Mouse (Mus musculus) hindbrain, embryonic 13.5 days (tissue): ENCODE measurements at regions not wholly inside any gene's neighbourhood (a gene's known extent, or its start where the extent isn't known, plus 50 kb on each side); places are given as distances from the start of the nearest gene placed in this dataset.
A peak's percentile ranks its signal among the peaks of the same experiment; 100 is the strongest.

Experiments
- ATAC-seq: fragments of 200-750 bp; cut with Nextera tagmentation; 2 replicates; pipeline ENCODE4 v1.8.0; 2017; ENCODE audit warnings: moderate TSS enrichment; ENCODE audit not compliant: low FRiP score
- H3K27ac ChIP-seq: fragments of 300-500 bp; sonication (generic); 2 replicates; pipeline ENCODE4 v1.5.1; 2015; ENCODE audit warnings: inconsistent platforms, mild to moderate bottlenecking, moderate library complexity
- H3K27me3 ChIP-seq: fragments of 300-500 bp; sonication (generic); 2 replicates; pipeline ENCODE4 v1.6.1; 2015; ENCODE audit warnings: mild to moderate bottlenecking, inconsistent platforms
- H3K36me3 ChIP-seq: fragments of 300-500 bp; sonication (generic); 2 replicates; pipeline ENCODE4 v1.6.1; 2015; ENCODE audit warnings: mild to moderate bottlenecking, inconsistent platforms
- H3K4me1 ChIP-seq: fragments of 300-500 bp; sonication (generic); replicated peaks from 2 replicates; pipeline ENCODE4 v1.6.1; 2015; ENCODE audit warnings: inconsistent platforms
- H3K4me2 ChIP-seq: fragments of 300-500 bp; sonication (generic); 2 replicates; pipeline ENCODE4 v1.6.1; 2015; ENCODE audit warnings: inconsistent platforms, mild to moderate bottlenecking, moderate library complexity
- H3K4me3 ChIP-seq: fragments of 300-500 bp; sonication (generic); 2 replicates; pipeline ENCODE4 v1.5.1; 2015; ENCODE audit warnings: mild to moderate bottlenecking, inconsistent platforms
- H3K9ac ChIP-seq: fragments of 300-500 bp; sonication (generic); 2 replicates; pipeline ENCODE4 v1.6.1; 2015; ENCODE audit warnings: mild to moderate bottlenecking, inconsistent platforms
- H3K9me3 ChIP-seq: fragments of 300-500 bp; sonication (generic); 2 replicates; pipeline ENCODE4 v1.6.1; 2016; ENCODE audit warnings: inconsistent platforms
- WGBS: fragments of 180-500 bp; shearing (Covaris S2); methylation state at CpG from one replicate; pipeline ENCODE4 v1.1.7; 2015; 5-methylcytosine and 5-hydroxymethylcytosine counted together

DNA sequence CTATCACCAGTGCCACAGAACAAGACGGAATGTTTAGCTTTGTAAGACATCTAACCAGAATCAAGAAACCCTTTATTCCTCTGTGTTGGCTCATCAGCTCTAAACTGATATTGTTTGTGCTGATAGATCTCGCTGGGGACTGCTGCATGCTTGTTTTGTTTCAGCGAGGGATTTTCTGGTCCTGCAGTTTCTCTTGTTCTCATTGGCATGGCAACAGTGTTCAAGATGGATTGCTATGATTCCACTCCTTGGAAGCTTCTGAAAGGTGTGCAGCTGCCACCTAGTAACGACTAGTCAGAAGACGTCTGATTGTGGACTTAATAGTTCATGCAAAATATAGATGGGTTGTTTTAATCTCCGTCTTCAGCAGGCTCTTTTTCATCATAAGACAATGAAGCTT, 591.2 kb downstream of the Sorcs1 start:
- no peaks in the 10 kb centered on the region for H3K27me3 ChIP-seq
- H3K4me1 ChIP-seq = peaks cover 7% of the 10 kb centered on the region
- H3K4me3 ChIP-seq = no peak overlapping the region
- H3K4me2 ChIP-seq = peak overlapping the region; percentile 23; the same call in 1 of the 2 replicates
- WGBS = 14% methylated on average over 6 of the region's 6 CpGs
- no peaks in the 10 kb centered on the region for H3K9me3 ChIP-seq
- no peak overlapping the region for H3K9ac ChIP-seq
- peak overlapping the region; percentile 52; the same call in 1 of the 2 replicates for H3K27ac ChIP-seq
- no peak for ATAC-seq
- H3K36me3 ChIP-seq = no peaks in the 10 kb centered on the region

DNA sequence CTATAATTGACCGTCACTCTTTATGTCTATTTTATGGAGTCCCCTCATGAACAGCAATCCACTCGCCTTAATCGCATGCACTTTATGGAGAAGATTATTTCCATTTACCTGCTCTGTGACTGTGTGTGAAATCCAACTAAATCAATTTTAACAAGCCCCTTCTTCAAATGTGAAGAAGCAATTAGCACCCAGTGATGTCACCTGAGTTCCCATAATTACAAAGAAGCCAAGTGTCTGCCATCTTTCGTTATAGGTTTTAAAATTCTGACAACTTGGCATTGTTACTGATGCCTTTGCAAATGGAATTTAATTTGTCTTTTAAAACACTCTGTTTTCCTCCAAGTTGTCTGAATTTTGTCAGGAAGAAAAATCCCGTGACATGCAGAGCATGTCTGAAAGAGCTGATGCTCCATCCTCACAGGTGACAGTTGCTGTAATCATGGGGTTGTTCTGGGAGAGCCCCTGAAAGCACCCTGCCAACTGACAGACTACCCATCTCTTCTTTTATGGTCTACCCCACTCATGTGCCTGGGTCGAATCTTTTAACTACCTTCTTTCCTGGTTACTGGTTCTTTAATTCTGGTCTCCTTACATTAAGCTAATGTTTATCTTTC, 600.9 kb downstream of the Sorcs1 start:
- no peaks in the 10 kb centered on the region for H3K36me3 ChIP-seq
- H3K4me2 ChIP-seq = no peak overlapping the region
- no peak for ATAC-seq
- no peak overlapping the region for H3K9ac ChIP-seq
- no peaks in the 10 kb centered on the region for H3K4me1 ChIP-seq
- no peaks in the 10 kb centered on the region for H3K27me3 ChIP-seq
- no peaks in the 10 kb centered on the region for H3K9me3 ChIP-seq
- no peak overlapping the region for H3K4me3 ChIP-seq
- no peak overlapping the region for H3K27ac ChIP-seq
- WGBS = 85% methylated on average over 6 of the region's 6 CpGs

DNA sequence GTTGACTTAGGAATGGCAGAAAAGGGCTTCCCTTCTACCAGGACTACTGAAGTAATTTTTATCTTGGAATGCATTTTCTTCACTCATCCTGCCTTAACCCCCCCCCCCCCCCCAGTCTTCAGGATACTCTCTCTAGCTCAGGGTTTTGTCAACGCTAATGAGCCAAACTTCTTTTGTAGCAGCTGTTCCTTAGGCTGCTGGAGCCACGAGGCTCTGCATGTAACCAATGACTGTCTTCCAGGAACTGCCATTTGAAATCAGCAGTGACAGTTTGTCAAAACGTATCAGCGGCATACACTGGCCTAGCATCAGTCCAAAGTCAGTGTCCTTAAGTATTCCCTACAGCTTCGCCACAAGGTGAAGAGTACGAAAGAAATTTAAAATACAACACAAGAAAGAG, 618.0 kb downstream of the Sorcs1 start:
- Histone ChIP-seq H3K27me3 (no peaks in the 10 kb centered on the region), H3K4me2 (no peak overlapping the region), H3K4me3 (no peak overlapping the region), H3K9ac (no peak overlapping the region), H3K4me1 (no peaks in the 10 kb centered on the region), H3K27ac (no peak overlapping the region), H3K36me3 (no peaks in the 10 kb centered on the region), H3K9me3 (no peaks in the 10 kb centered on the region)
- WGBS = 74% methylated on average over 6 of the region's 6 CpGs
- no peak for ATAC-seq

DNA sequence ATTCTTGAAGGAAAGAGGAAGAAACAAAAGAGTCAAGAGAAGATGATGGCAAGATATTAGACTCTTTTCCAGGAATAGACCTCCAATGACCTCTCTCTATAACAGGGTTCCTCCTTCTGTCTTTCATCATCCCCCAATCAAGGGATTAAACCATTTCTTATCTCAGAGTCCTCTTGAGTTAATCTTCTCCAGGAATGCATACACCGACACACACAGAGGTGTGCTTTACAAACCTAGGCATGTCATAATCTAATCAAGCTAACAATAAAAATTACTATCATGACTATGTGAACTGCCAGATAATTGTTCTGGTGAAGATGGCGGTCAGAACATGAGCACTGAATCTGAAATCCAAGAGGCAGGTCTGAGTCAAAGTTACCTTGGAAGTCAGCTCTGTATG, 625.5 kb downstream of the Sorcs1 start:
- Histone ChIP-seq H3K27me3 (no peaks in the 10 kb centered on the region), H3K9me3 (no peaks in the 10 kb centered on the region), H3K9ac (no peak overlapping the region), H3K4me2 (no peak overlapping the region), H3K4me1 (no peaks in the 10 kb centered on the region), H3K36me3 (no peaks in the 10 kb centered on the region), H3K27ac (no peak overlapping the region), H3K4me3 (no peak overlapping the region)
- ATAC-seq = no peak
- WGBS = 94% methylated on average over 2 of the region's 2 CpGs

DNA sequence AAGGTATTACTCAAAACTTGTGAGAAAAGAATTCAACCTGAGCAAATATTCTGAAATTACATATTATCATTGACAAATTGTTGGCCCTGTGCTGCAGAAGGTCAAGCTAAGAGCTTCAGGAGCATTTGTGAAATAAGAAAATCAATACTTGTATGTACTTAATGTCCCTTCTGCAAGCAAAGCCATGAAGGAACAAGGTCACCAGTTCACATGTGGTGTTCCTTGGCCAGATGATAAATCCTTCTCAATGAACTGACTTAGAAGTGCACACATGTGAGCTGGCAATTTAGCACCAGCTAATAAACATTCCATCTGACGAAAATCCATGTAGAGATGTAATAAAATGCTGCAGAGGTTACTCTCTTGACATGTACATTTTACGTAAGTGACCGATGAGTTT, 632.7 kb downstream of the Sorcs1 start:
- H3K9me3 ChIP-seq = no peaks in the 10 kb centered on the region
- no peak overlapping the region for H3K4me3 ChIP-seq
- H3K27ac ChIP-seq = no peak overlapping the region
- 93% methylated on average over 3 of the region's 3 CpGs for WGBS
- ATAC-seq = no peak
- H3K4me2 ChIP-seq = no peak overlapping the region
- H3K36me3 ChIP-seq = no peaks in the 10 kb centered on the region
- H3K9ac ChIP-seq = no peak overlapping the region
- H3K4me1 ChIP-seq = no peaks in the 10 kb centered on the region
- H3K27me3 ChIP-seq = no peaks in the 10 kb centered on the region

DNA sequence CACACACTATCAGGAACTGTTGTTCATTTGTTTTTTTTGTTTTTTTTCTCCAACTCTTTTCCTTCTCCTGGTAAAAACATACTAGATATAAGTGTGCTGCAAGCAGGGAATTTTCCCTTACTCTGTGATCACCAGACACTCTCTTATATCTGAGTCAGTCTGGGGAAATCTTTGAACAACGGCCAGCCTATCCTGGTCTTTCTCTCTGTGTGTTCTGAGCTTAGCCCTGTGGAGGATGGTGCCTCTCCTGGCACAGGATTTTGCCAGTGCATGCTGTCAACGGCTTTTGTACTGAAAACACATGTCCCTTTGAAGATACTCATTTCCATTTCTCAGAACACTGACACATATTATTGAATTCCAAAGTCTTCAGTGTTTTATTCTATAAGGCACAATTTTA, 664.8 kb downstream of the Sorcs1 start:
- Histone ChIP-seq H3K27ac (no peak overlapping the region), H3K4me1 (no peaks in the 10 kb centered on the region), H3K27me3 (no peaks in the 10 kb centered on the region), H3K9ac (no peak overlapping the region), H3K4me3 (no peak overlapping the region), H3K9me3 (no peaks in the 10 kb centered on the region), H3K36me3 (no peaks in the 10 kb centered on the region), H3K4me2 (no peak overlapping the region)
- 62% methylated on average over 2 of the region's 2 CpGs for WGBS
- no peak for ATAC-seq

DNA sequence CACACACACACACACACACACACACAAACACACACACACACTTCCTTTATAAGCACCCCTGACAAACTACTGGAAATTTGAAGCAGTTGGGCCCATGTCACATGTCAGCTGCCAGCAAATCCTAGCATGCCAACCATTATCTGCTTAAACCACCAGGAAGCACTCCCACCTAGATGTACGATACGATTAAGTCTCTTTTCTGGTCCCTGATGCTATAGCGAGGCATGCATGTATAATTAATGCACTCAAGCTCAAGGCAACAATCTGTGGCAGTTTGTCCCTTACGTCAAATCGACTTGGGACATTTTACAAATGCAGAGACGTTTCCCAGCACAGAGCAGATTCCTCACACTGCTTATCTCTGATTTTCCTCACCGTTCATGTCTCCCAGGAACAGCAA, 673.2 kb downstream of the Sorcs1 start:
- ATAC-seq = no peak
- Histone ChIP-seq H3K9me3 (no peaks in the 10 kb centered on the region), H3K4me3 (no peak overlapping the region), H3K4me2 (peak overlapping the region; percentile 35), H3K27ac (peak overlapping the region; percentile 52), H3K27me3 (no peaks in the 10 kb centered on the region), H3K4me1 (no peaks in the 10 kb centered on the region), H3K9ac (0 out of 2 replicates have a peak overlapping the region, but pooled peaks have one; percentile 39), H3K36me3 (no peaks in the 10 kb centered on the region)
- WGBS = 31% methylated on average over 7 of the region's 7 CpGs

DNA sequence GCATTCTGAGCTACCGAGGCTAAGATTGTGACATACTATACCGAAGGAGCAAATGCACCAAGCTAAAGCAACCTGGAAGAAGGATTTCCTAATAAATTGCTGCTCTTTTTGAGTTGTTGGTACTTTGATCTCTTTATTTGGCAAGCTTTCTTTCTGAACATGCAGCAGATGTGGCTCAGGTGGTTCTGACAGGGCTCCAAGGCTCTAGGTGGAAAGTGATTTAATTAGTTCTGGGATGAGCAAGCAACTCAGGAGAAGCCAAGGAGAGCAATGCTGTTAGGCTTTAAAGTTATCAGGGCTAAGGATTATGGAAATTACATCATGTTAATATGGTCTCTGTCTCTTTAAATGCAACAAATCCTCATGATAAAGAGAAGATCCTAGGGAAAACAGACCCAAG, 692.6 kb downstream of the Sorcs1 start:
- Histone ChIP-seq H3K36me3 (no peaks in the 10 kb centered on the region), H3K4me1 (no peaks in the 10 kb centered on the region), H3K4me2 (no peak overlapping the region), H3K9ac (no peak overlapping the region), H3K27ac (no peak overlapping the region), H3K4me3 (no peak overlapping the region), H3K9me3 (no peaks in the 10 kb centered on the region), H3K27me3 (no peaks in the 10 kb centered on the region)
- 89% methylated on average over 2 of the region's 2 CpGs for WGBS
- ATAC-seq = no peak

DNA sequence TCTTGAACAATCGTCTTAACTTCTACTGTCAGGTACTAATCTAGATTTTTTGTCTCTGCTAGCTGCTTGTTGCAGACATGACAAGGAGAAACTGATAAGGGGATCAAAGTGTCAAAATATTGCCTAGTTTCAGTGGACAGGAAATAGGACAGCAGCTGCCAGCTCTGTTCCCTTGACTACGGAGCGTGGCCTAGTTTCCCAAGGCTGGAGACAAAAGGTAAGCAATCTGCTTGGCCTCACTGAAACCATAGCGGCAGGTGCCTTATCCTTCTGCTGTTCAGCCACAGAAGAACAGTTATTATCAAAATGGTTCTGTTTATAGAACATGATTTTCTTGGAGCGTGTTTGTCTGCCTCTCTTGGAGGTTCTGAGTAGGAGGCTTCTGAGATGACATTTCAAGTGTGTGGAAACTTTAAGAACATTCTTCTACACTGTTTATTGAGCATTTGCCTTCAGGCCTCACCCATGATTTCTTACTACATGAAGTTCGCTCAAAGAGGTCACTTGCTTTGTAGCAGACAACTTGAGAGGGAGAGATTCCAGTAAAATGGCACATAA, 712.1 kb downstream of the Sorcs1 start:
- Histone ChIP-seq H3K4me2 (no peak overlapping the region), H3K27ac (no peak overlapping the region), H3K4me1 (no peaks in the 10 kb centered on the region), H3K9me3 (no peaks in the 10 kb centered on the region), H3K4me3 (no peak overlapping the region), H3K36me3 (no peaks in the 10 kb centered on the region), H3K9ac (no peak overlapping the region), H3K27me3 (no peaks in the 10 kb centered on the region)
- 83% methylated on average over 6 of the region's 6 CpGs for WGBS
- no peak for ATAC-seq

DNA sequence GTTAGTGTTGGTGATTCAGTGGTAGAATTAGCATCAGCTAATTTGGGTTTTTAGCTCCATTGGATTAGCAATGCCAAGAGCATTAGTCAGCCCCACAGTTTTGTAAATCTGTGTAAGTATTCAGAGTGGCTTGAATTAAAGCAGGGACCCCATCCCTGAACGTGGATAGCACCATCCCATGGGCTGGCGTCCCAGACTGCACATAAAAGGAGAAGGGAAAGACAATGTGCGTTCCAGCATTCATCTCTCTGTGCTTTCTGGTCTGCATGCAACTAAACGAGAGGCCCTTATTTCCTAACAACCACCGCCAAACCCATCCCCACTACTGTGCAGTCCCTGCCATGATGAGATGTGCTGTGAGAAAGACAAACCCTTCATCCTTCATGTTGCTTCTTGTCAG, 713.8 kb downstream of the Sorcs1 start:
- Histone ChIP-seq H3K27ac (no peak overlapping the region), H3K9ac (no peak overlapping the region), H3K4me3 (no peak overlapping the region), H3K27me3 (no peaks in the 10 kb centered on the region), H3K9me3 (no peaks in the 10 kb centered on the region), H3K4me2 (no peak overlapping the region), H3K36me3 (no peaks in the 10 kb centered on the region), H3K4me1 (no peaks in the 10 kb centered on the region)
- ATAC-seq = no peak
- WGBS = 77% methylated on average over 5 of the region's 5 CpGs

DNA sequence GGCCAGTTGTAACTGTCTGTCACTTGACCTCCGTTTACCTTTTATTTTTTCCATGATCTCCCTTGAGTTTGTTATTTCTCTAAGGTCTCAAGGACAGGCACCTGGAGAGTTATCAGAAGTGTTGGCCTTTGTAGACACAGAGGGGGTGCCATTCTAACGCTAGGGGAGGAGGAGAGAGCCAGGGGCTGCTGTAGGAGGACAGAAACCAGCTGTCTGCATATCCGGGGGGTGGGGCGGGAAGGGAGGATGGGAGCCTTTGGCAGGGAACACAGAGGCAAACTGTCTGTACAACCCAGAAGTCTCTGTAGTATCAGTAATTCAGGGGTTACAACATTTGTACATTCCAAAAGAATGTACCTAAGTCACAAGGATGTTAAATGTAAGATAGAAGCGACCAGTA, 719.9 kb downstream of the Sorcs1 start:
- no peak for ATAC-seq

DNA sequence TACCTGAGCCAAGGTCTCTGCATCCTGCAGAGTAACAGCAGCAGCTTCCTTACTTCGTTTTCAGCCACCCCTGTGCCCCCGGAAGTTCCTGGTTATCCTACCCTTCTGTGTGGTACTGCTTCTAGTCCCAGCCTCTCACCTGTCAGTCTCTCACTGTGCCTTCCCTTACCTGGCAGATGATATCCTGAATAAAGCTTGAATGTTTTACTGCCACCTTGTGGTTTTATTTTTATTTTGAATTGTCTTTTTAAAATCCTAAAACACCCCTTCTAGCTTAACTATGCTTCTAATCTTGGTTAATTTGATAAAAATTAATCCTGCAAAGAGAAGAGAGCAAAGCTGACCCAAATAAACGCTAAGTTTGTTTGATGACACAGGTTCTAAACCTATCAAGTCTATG, 747.2 kb downstream of the Sorcs1 start:
- Histone ChIP-seq H3K9ac (no peak overlapping the region), H3K27ac (no peak overlapping the region), H3K9me3 (no peaks in the 10 kb centered on the region), H3K4me2 (no peak overlapping the region), H3K27me3 (no peaks in the 10 kb centered on the region), H3K36me3 (no peaks in the 10 kb centered on the region), H3K4me1 (no peaks in the 10 kb centered on the region), H3K4me3 (no peak overlapping the region)
- ATAC-seq = no peak
- 47% methylated on average over 3 of the region's 3 CpGs for WGBS

More for the DNA sequence above, 719.9 kb downstream of the Sorcs1 start:
- Histone ChIP-seq H3K36me3 (no peaks in the 10 kb centered on the region), H3K4me3 (no peak overlapping the region), H3K27me3 (no peaks in the 10 kb centered on the region), H3K27ac (no peak overlapping the region), H3K4me1 (no peaks in the 10 kb centered on the region), H3K9ac (no peak overlapping the region), H3K9me3 (no peaks in the 10 kb centered on the region), H3K4me2 (no peak overlapping the region)
- whole genome bisulfite sequencing = 75% methylated on average over 5 of the region's 5 CpGs

DNA sequence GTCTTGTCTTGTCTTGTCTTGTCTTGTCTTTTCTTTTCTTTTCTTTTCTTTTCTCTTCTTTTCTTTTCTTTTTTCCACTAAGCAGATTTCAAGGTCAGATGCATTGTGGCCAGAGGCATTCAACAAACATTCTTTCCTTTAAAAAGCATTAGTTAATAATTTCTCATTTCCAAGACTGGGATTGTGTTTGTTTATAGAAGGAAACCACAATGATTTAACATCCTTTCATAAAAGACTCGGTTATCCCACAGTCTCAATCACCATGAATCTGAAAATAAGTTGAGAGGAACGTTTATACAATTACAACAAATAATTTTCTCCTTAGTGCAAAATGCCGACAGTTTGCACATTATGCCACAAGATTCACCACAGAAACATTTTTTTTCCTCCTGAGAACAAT, 766.7 kb downstream of the Sorcs1 start:
- 72% methylated on average over 3 of the region's 3 CpGs for WGBS
- ATAC-seq = no peak
- no peak overlapping the region for H3K4me2 ChIP-seq
- H3K4me1 ChIP-seq = no peaks in the 10 kb centered on the region
- no peaks in the 10 kb centered on the region for H3K27me3 ChIP-seq
- no peak overlapping the region for H3K27ac ChIP-seq
- H3K9me3 ChIP-seq = no peaks in the 10 kb centered on the region
- H3K36me3 ChIP-seq = no peaks in the 10 kb centered on the region
- H3K4me3 ChIP-seq = no peak overlapping the region
- no peak overlapping the region for H3K9ac ChIP-seq
